Mouse (Mus musculus) midbrain, embryonic 12.5 days (tissue): Measurements from ENCODE around the gene Mrpl14. TPM values are rescaled to one million over a fixed set of nuclear protein-coding genes. Genes with fewer than 3 reads are reported as not detected.

ENCODE experiments used
- ATAC-seq: fragments of 200-750 bp; cut with Nextera tagmentation; 2 replicates; pipeline ENCODE4 v1.8.0; 2017; ENCODE audit warnings: low read depth, moderate TSS enrichment, moderate library complexity; ENCODE audit not compliant: low FRiP score
- H3K27ac ChIP-seq: fragments of 300-500 bp; sonication (generic); replicated peaks from 2 replicates; pipeline ENCODE4 v1.5.1; 2016; ENCODE audit warnings: mild to moderate bottlenecking
- H3K27me3 ChIP-seq: fragments of 300-500 bp; sonication (generic); 2 replicates; pipeline ENCODE4 v1.6.1; 2016; ENCODE audit warnings: mild to moderate bottlenecking
- H3K36me3 ChIP-seq: fragments of 300-500 bp; sonication (generic); 2 replicates; pipeline ENCODE4 v1.6.1; 2016
- H3K4me1 ChIP-seq: fragments of 300-500 bp; sonication (generic); 2 replicates; pipeline ENCODE4 v1.6.1; 2016
- H3K4me2 ChIP-seq: fragments of 300-500 bp; sonication (generic); replicated peaks from 2 replicates; pipeline ENCODE4 v1.6.1; 2016; ENCODE audit warnings: mild to moderate bottlenecking, moderate library complexity
- H3K4me3 ChIP-seq: fragments of 300-500 bp; sonication (generic); 2 replicates; pipeline ENCODE4 v1.5.1; 2016; ENCODE audit warnings: mild to moderate bottlenecking
- H3K9ac ChIP-seq: fragments of 300-500 bp; sonication (generic); replicated peaks from 2 replicates; pipeline ENCODE4 v1.6.1; 2016; ENCODE audit warnings: mild to moderate bottlenecking, moderate library complexity
- H3K9me3 ChIP-seq: fragments of 300-500 bp; sonication (generic); 2 replicates; pipeline ENCODE4 v1.6.1; 2016; ENCODE audit warnings: mild to moderate bottlenecking
- WGBS: fragments of 180-500 bp; shearing (Covaris S2); methylation state at CpG from one replicate; pipeline ENCODE4 v1.1.7; 2016; 5-methylcytosine and 5-hydroxymethylcytosine counted together
- polyA plus RNA-seq: library from polyadenylated mRNA; unstranded; fragments of >200 nt; fragmentation: Nextera tagmentation; extraction: Ambion mirVana; gene quantifications from 2 replicates; pipeline ENCODE4 v1.2.1, GENCODE M21; 2016

The Mrpl14 gene
- polyA plus RNA-seq, 1 experiment from 2014 or later = 105 TPM

DNA sequence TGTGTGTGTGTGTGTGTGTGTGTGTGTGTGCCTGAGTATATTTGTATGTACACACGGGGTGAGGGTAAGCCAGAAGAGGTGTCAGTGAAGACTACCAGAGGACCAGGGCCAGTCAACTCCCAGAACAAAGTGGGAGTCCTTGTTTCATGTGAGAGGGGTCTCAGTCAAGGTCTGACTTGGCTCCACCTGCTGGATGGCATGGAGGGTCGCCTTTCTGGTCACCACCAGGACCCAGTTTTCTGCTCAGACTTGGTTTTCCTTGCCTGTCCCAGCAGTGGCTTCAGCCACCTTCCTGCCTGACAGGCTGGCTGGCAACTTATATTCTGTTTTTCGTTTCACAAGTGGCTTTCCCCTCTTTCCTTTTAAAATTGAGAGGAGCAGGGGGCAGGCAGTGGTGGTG is 21.3 kb downstream of the Mrpl14 start:
- Histone ChIP-seq H3K4me1 (no peaks in the 10 kb centered on the region), H3K27ac (no peak overlapping the region), H3K27me3 (no peaks in the 10 kb centered on the region), H3K9ac (no peak overlapping the region), H3K4me3 (no peak overlapping the region), H3K9me3 (no peaks in the 10 kb centered on the region), H3K4me2 (no peak overlapping the region), H3K36me3 (no peaks in the 10 kb centered on the region)
- ATAC-seq = no peak
- 46% methylated on average over 3 of the region's 3 CpGs for WGBS

DNA sequence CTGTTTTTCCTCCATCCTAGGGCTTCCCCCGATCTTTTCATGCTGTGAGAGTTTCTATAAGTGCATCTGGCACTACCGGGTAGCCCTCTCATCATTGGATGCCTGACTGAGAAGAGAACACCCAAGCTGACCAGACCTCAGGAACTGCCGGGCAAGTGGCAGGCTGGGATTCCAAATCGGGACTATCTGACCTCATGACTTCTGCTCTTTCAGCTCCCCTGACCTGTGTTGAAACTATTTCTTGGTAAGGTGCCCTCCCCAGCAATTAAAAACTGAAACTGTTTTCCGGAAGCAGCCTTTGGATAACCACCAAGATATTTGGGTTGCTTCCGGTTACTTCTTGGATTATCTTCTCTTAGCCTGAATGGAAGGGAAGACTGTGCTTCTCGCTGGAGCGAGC is 22.1 kb downstream of the Mrpl14 start:
- no peak overlapping the region for H3K27ac ChIP-seq
- no peaks in the 10 kb centered on the region for H3K36me3 ChIP-seq
- no peaks in the 10 kb centered on the region for H3K4me1 ChIP-seq
- H3K9me3 ChIP-seq = no peaks in the 10 kb centered on the region
- H3K9ac ChIP-seq = no peak overlapping the region
- no peaks in the 10 kb centered on the region for H3K27me3 ChIP-seq
- WGBS = 86% methylated on average over 8 of the region's 8 CpGs
- no peak for ATAC-seq
- H3K4me3 ChIP-seq = no peak overlapping the region
- no peak overlapping the region for H3K4me2 ChIP-seq

DNA sequence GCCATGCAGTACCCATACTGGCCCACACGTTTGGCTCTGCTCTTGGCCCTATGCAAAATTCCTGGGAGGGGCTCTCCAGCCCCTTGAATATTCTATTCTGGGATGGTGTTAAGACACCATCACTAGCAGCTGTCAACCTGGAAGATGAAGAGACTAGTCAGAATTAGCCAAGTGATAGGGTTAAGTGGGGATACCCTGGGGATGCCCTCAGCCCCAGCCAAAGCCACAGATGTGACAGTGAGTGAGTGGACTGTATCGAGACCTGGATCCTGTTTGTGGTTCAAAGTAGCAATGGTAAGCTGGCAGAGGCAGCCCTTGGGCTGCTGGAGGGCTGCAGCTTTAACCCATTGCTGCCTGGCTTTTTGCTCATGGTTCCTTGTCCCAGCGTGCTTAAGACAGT is 23.7 kb downstream of the Mrpl14 start:
- no peak overlapping the region for H3K4me2 ChIP-seq
- no peak for ATAC-seq
- 52% methylated on average over 3 of the region's 3 CpGs for WGBS

DNA sequence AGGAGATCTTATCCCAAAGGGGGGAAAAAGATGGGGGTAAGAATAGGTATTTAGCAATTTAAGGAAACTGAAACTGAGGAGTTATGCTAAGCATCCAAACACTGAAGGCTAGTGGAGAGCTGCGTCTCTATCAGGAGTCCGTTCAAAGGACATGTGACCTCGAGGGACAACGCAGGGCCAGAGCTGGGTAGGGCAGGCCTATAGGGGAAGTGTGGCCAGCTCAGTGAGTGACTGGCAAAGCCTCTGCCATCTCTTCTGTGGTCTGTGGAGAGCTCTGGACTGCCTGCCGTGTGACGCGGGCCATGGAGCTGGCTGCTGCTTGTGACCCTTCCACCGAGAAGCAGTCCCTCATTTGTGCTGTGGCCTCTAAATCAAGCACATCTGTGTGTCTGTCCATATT is 24.3 kb downstream of the Mrpl14 start:
- 81% methylated on average over 8 of the region's 8 CpGs for WGBS
- no peak overlapping the region for H3K4me3 ChIP-seq
- no peak overlapping the region for H3K9ac ChIP-seq
- no peak for ATAC-seq
- no peak overlapping the region for H3K27ac ChIP-seq
- H3K27me3 ChIP-seq = no peaks in the 10 kb centered on the region
- no peaks in the 10 kb centered on the region for H3K4me1 ChIP-seq
- H3K9me3 ChIP-seq = no peaks in the 10 kb centered on the region
- H3K4me2 ChIP-seq = no peak overlapping the region
- no peaks in the 10 kb centered on the region for H3K36me3 ChIP-seq

More for the DNA sequence above, 23.7 kb downstream of the Mrpl14 start:
- H3K4me1 ChIP-seq = no peaks in the 10 kb centered on the region
- H3K27ac ChIP-seq = no peak overlapping the region
- H3K36me3 ChIP-seq = no peaks in the 10 kb centered on the region
- H3K9ac ChIP-seq = no peak overlapping the region
- H3K9me3 ChIP-seq = no peaks in the 10 kb centered on the region
- H3K4me3 ChIP-seq = no peak overlapping the region
- H3K27me3 ChIP-seq = no peaks in the 10 kb centered on the region

DNA sequence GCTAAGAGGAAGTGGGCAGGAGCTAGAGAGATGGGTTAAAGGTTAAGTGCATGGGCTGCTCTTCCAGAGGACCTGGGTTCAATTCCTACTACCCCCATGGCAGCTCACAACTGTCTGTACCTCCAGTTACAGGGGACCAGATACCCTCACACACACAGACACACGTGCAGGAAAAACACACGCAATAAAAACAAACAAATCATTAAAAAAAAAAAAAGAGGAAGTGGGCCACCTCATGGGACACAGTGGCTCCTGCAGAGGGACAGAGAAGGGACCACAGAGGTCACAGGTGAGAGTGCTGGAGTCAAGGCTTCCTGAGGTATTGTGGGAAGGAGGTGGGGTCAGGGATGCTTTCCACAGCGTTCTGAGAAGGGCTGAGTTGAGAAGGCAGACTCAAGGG is 25.4 kb downstream of the Mrpl14 start:
- H3K4me1 ChIP-seq = no peaks in the 10 kb centered on the region
- ATAC-seq = no peak
- no peak overlapping the region for H3K27ac ChIP-seq
- no peaks in the 10 kb centered on the region for H3K36me3 ChIP-seq
- H3K4me2 ChIP-seq = no peak overlapping the region
- H3K4me3 ChIP-seq = no peak overlapping the region
- no peaks in the 10 kb centered on the region for H3K27me3 ChIP-seq
- no peaks in the 10 kb centered on the region for H3K9me3 ChIP-seq
- WGBS = 76% methylated on average over 3 of the region's 3 CpGs
- H3K9ac ChIP-seq = no peak overlapping the region

DNA sequence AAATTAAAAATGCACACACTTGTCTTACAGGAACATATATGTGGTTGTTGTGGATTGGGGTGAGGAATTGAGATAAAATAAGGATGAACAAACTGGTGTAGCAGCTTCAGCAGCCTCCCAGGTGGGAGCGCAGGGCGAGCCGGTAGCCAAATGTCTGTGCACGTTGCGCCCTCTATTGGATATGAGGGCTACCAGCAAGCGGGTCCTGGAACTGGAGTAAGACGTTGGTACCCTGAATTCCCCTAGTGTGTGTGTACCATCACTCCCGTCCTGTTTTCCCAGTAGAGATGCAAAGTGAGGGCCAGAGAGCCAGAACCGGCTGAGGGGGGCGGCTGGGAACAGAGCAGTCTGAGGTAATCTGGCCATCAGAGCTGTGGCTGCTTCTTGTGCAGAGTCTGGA is 32.2 kb downstream of the Mrpl14 start:
- peaks cover 4% of the 10 kb centered on the region for H3K4me1 ChIP-seq
- H3K27me3 ChIP-seq = no peaks in the 10 kb centered on the region
- WGBS = 11% methylated on average over 10 of the region's 10 CpGs
- no peaks in the 10 kb centered on the region for H3K9me3 ChIP-seq
- ATAC-seq = 0 out of 2 replicates have a peak, but pooled peaks have one; percentile 9
- no peak overlapping the region for H3K4me2 ChIP-seq
- H3K9ac ChIP-seq = no peak overlapping the region
- H3K27ac ChIP-seq = no peak overlapping the region
- no peaks in the 10 kb centered on the region for H3K36me3 ChIP-seq
- no peak overlapping the region for H3K4me3 ChIP-seq

DNA sequence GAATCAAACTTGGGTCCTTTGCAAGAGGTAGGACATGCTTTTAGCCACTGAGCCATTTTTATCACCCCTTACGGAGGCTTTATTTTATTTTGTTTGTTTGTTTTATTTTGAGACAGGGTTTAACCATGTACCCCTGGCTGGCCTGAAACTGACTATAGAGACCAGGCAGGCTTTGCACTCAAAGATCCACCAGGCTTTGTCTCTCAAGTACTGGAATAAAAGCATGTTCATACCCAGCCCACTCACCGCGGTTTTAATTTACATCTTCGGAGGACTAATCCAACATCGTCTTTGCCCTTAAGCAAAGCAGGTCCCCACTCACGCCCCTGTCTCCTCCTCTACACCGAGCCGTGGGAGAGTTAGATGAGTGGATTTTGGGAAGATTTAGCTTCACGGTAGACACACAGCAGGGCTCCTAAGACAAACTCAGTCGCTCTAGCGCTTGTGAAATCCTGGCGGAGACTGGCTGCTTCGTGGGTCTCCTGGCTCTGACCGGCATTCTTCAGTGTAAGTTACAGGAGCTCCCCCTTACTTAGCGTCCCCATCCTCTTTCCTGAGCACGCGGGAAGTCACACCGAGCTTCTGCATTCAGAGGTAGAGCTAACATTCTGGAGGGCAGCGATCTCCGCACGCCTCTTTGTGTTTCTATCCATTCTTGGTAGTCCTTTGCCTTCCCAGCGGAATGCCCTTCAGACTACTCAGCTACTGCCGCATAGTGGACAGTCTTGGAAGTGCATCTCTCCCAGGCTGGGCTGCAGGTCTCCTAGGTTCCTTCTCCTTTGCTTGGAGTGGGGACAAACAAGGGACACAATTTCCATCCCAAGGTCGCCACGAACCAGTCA is 37.8 kb downstream of the Mrpl14 start:
- WGBS = 4% methylated on average over 25 of the region's 25 CpGs
- Histone ChIP-seq H3K36me3 (no peaks in the 10 kb centered on the region), H3K27ac (peak overlapping the region; percentile 81), H3K4me1 (peaks cover 9% of the 10 kb centered on the region), H3K9ac (peak overlapping the region; percentile 75), H3K4me2 (peak overlapping the region; percentile 56), H3K4me3 (peak overlapping the region; percentile 52), H3K9me3 (no peaks in the 10 kb centered on the region), H3K27me3 (0 out of 2 replicates have a peak, but pooled peaks cover 4% of the 10 kb centered on the region)
- peak; percentile 65 for ATAC-seq

DNA sequence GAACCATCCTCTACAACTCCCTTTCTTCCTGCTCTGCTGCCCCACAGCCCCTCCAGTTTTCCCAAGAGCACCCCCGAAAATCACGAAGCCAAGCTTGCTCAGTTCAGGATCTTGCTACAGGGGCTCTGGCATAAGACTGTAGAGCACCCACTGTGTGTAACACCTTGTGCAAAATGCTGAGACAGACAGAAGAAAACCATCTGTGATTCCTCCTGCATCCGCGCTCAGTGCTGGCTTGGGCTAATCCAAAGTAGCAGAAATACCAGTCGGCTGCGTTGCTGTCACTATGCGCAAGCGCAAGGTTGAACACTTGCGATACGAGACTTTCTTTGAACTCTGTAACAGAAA is 38.4 kb downstream of the Mrpl14 start:
- Histone ChIP-seq H3K4me3 (0 out of 2 replicates have a peak overlapping the region, but pooled peaks have one; percentile 52), H3K4me1 (peaks cover 9% of the 10 kb centered on the region), H3K36me3 (no peaks in the 10 kb centered on the region), H3K9me3 (no peaks in the 10 kb centered on the region), H3K9ac (peak overlapping the region; percentile 75; the same call in 1 of the 2 replicates), H3K4me2 (no peak overlapping the region), H3K27ac (0 out of 2 replicates have a peak overlapping the region, but pooled peaks have one; percentile 81), H3K27me3 (peaks cover 9% of the 10 kb centered on the region; the same call in 1 of the 2 replicates)
- no peak; the same call in none of the 2 replicates for ATAC-seq
- 85% methylated on average over 10 of the region's 10 CpGs for WGBS

DNA sequence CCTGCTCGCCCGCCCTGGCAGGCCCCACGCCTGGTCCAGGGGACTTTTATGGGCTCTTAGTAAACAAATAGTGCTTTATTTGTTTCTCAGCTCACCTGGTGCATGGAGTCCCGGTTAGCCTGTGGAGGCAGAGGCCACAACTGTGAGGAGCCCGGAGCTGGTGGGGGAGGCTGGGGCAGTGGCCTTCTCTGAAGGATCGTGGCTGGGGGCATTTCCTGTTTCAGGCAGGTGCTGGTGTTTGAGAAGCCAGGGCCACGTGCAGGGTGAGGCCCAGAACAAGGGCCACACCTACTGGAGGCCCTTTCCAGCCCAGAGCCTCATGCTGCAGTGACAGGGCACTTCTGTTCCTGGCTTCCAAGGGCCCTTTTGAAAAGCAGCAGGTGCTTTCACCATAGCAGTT is 40.1 kb downstream of the Mrpl14 start:
- 74% methylated on average over 7 of the region's 7 CpGs for WGBS
- ATAC-seq = no peak
- no peak overlapping the region for H3K9ac ChIP-seq
- H3K36me3 ChIP-seq = no peaks in the 10 kb centered on the region
- H3K4me2 ChIP-seq = no peak overlapping the region
- no peaks in the 10 kb centered on the region for H3K9me3 ChIP-seq
- peaks cover 18% of the 10 kb centered on the region; the same call in 1 of the 2 replicates for H3K27me3 ChIP-seq
- H3K4me3 ChIP-seq = no peak overlapping the region
- peaks cover 9% of the 10 kb centered on the region for H3K4me1 ChIP-seq
- no peak overlapping the region for H3K27ac ChIP-seq

DNA sequence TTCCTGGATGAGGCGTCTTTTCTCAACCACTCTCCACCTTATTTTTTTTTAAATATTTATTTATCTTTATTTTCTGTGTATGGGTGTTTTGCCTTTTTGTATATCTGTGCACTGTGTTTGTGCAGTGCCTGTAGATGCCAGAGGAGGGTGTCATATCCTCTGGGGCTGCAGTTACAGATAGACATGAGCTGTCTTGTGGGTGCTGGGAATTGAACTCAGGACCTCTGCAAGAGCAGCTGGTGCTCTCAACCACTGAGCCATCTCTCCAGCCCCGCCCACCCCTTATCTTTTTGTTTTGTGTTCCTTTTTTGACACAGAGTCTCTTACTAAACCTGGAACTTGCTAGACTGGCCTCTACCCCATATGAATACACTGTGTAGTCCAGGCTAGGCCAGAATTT is 41.4 kb downstream of the Mrpl14 start:
- 93% methylated on average over 2 of the region's 2 CpGs for WGBS
- ATAC-seq = no peak
- H3K4me1 ChIP-seq = peaks cover 9% of the 10 kb centered on the region

DNA sequence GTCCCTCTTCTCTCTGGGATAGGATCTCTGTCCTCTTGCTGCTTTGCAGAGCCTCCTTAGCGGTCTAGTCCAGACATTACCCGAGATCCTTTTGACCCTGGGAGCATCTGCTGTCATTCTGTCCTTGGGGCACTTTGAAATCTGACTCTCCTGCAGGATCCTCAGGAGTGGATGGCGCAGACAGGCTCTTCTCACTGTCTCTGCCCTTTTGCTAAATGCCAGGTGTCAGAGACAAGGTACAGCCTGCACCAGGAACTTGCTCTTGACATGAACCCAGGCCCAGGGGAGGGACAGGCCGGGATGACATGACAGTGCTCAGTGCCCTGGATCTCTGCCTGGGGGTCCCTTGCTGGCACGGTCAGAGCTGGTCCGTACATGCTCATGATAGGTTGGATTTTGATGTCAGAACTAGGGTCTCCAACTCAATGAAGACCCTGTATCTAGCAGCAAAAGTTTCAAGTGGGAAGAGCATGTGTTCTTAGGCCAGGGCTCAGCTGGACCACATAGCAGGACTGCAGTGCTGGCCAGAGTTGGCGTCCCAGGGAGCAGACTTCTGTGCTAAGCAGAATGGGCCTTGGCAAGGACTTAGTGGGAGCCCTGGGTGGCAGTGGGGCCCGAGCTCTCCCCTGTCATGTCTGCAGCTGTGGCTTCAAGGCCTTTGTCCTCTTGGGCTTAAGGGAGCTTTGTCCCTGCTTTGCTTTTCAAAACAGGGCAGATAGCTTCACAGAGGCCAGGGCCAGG is 42.0 kb downstream of the Mrpl14 start:
- Histone ChIP-seq H3K27me3 (peaks cover 35% of the 10 kb centered on the region), H3K4me3 (no peak overlapping the region), H3K9ac (no peak overlapping the region), H3K4me2 (no peak overlapping the region), H3K4me1 (peaks cover 7% of the 10 kb centered on the region), H3K27ac (no peak overlapping the region), H3K9me3 (no peaks in the 10 kb centered on the region), H3K36me3 (no peaks in the 10 kb centered on the region)
- ATAC-seq = no peak
- 54% methylated on average over 8 of the region's 8 CpGs for WGBS

More for the DNA sequence above, 41.4 kb downstream of the Mrpl14 start:
- Histone ChIP-seq H3K36me3 (no peaks in the 10 kb centered on the region), H3K27me3 (peaks cover 28% of the 10 kb centered on the region), H3K4me3 (no peak overlapping the region), H3K4me2 (no peak overlapping the region), H3K9me3 (no peaks in the 10 kb centered on the region), H3K27ac (no peak overlapping the region), H3K9ac (no peak overlapping the region)

DNA sequence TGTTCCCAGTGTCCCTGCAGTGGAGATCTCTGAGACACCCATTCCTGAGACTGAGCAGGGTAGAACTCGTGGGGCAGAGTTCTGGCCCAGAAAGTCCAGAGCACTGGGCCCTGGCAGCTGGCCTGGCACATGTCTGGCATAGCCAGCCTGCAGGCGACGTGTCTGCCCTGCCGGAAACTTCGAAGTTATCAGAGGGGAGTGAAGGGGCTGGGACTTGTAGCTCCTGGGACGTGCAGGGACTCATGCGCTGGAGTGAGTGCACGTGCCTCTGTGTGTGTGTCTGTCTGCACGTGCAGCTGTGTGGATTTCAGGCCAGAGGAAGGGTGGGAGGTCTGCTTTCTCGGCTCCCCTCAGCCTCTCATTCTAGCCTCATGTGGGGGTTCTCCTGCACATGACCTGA is 43.3 kb downstream of the Mrpl14 start:
- Histone ChIP-seq H3K4me3 (no peak overlapping the region), H3K27me3 (peaks cover 43% of the 10 kb centered on the region), H3K36me3 (no peaks in the 10 kb centered on the region), H3K9me3 (no peaks in the 10 kb centered on the region), H3K4me2 (no peak overlapping the region), H3K27ac (no peak overlapping the region), H3K9ac (no peak overlapping the region), H3K4me1 (peaks cover 13% of the 10 kb centered on the region)
- 59% methylated on average over 10 of the region's 10 CpGs for WGBS
- ATAC-seq = no peak
